In genomic region chr16:6885617-6886016, GRCm38 (mm10) we compare ENCODE assay signal across 22 mouse cellular contexts.
DNase-seq lines count a peak whose midpoint lies in the region; ATAC-seq and TF ChIP-seq lines count a peak whose summit lies in the region.
"Had no signal": no experiment of that assay in that cellular context is flagged by ENCODE, and none has a peak within 500 bp of the region (broad histone marks: within the 10 kb centered on the region; RNA-seq: fewer than 3 reads in every experiment).

No protein-coding gene starts in this region.

- H3K4me2 ChIP-seq in lung, embryonic 14.5 days = no peak overlapping the region
- H3K4me2 ChIP-seq: forebrain, embryonic 13.5 days; hindbrain, embryonic 13.5 days had no signal

- TF ChIP-seq CTCF in lung, embryonic 14.5 days (IDR thresholded peaks at IDR 0.05; ENCODE audit: low read depth) = no peak

- H3K36me3 ChIP-seq in lung, embryonic 14.5 days (ENCODE audit: insufficient read depth) = no peaks in the 10 kb centered on the region
- H3K36me3 ChIP-seq: embryonic facial prominence, embryonic 10.5 days; heart, embryonic 10.5 days; hindbrain, embryonic 13.5 days had no signal

- no peak overlapping the region for H3K9ac ChIP-seq in lung, embryonic 14.5 days
- H3K9ac ChIP-seq: forebrain, embryonic 13.5 days; forebrain, postnatal 0 days; hindbrain, embryonic 13.5 days had no signal

- H3K9me3 ChIP-seq in lung, embryonic 14.5 days (ENCODE audit: low read depth, low read length) = no peaks in the 10 kb centered on the region
- H3K9me3 ChIP-seq: embryonic facial prominence, embryonic 10.5 days; forebrain, embryonic 13.5 days; heart, embryonic 10.5 days; hindbrain, embryonic 13.5 days had no signal

- DNase-seq in lung, embryonic 14.5 days = peak; percentile 74
- DNase-seq in lung, postnatal 14 days = no peak
- peak; percentile 18 for DNase-seq in 3T3-L1 (ENCODE audit: low read depth, low spot score)
- peak; percentile 5 for DNase-seq in gonadal fat pad, adult 2 months (ENCODE audit: low read depth)
- peak; percentile 19 for DNase-seq in lung, postnatal 36 days
- no peak for DNase-seq in kidney, adult 9 months
- no peak for DNase-seq in frontal cortex, postnatal 25 days (ENCODE audit: low spot score in 2 of 2)
- DNase-seq: adrenal gland, adult 8-10 months; adrenal gland, postnatal 36 days; cerebellum, adult 2 months; cerebellum, postnatal 10 days; forebrain, postnatal 0 days; gastrocnemius, adult 2 months; gastrocnemius, postnatal 36 days; heart, adult 18-20 months; heart, postnatal 10 days; heart, postnatal 4 days had no signal

- 46% methylated on average over 3 of the region's 3 CpGs for WGBS in lung, embryonic 14.5 days

- H3K27ac ChIP-seq in lung, embryonic 14.5 days (ENCODE audit: low read depth) = no peak overlapping the region
- H3K27ac ChIP-seq: embryonic facial prominence, embryonic 10.5 days; forebrain, embryonic 13.5 days; gastrocnemius, adult 2 months; heart, embryonic 10.5 days; hindbrain, embryonic 13.5 days had no signal

- ATAC-seq in lung, embryonic 14.5 days (ENCODE audit: insufficient read depth) = peak; percentile 56
- ATAC-seq: forebrain, embryonic 13.5 days; forebrain, postnatal 0 days had no signal

- H3K4me3 ChIP-seq in lung, embryonic 14.5 days (ENCODE audit: low read depth, low read length) = no peak overlapping the region
- H3K4me3 ChIP-seq: embryonic facial prominence, embryonic 10.5 days; forebrain, embryonic 13.5 days; gastrocnemius, adult 2 months; heart, embryonic 10.5 days; hindbrain, embryonic 13.5 days had no signal

- H3K27me3 ChIP-seq in lung, embryonic 14.5 days (ENCODE audit: insufficient read depth, low read length) = no peaks in the 10 kb centered on the region
- H3K27me3 ChIP-seq: CH12.LX; forebrain, embryonic 13.5 days; hindbrain, embryonic 13.5 days had no signal

- H3K4me1 ChIP-seq in lung, embryonic 14.5 days (ENCODE audit: insufficient read depth) = no peaks in the 10 kb centered on the region
- H3K4me1 ChIP-seq: heart, embryonic 10.5 days had no signal

Comparison
In these comparisons a context has a peak if more than half of its experiments do, and no peak if none do; other contexts are left out.
1. DNase-seq: peak in lung, embryonic 14.5 days (single experiment), 3T3-L1 (single experiment), gonadal fat pad, adult 2 months (single experiment) and lung, postnatal 36 days (single experiment); none in lung, postnatal 14 days (single experiment), kidney, adult 9 months (single experiment) and frontal cortex, postnatal 25 days (0 of 2).